Mouse (Mus musculus): Measurements from ENCODE around the gene Olfr385.
"Not testable (repeated sequence)": the region's sequence is repeated elsewhere in the genome, so short reads cannot be mapped to it uniquely, and the experiment has no call there.

Gene Olfr385

DNA sequence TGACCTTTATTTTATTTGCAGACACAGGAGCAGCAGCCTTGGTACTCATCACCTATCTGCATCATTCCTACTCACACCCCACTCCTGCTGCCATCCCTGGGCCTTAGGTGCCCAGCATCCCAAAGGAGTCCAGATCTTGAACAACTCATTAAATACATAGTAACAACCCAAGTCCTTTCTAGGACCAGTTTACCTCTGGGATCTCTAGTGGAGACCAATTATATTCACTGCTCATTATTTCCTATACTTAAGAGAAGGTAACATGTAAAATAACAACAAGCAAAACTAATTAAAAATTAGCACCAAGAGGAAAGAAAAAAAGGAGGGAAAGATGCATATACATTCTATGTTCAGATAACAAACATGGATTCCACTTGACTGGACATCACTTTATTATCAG lies at the start of gene Olfr385:
Gene Olfr385, minus strand, starts transcription at position 101 of the 400 bp plus-strand sequence.
- DNase-seq (ENCODE audit: low spot score) = no peak

DNA sequence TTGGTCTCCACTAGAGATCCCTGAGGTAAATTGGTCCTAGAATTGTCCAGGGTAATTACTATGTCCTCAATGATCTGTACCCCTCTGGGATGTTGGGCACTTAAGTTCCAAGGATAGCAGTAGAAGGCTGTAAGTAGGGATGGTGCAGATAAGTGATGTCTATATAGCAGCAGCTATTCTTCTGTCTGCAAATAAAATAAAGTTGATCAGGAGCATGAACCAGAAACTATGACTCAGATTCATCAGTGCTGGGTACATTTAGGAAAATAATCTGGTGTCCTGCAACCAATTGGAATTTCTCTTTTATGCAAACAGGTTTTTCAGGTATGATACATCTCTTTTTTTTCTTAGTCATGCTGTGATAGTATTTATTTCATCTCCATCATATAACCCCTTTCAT lies 5.5 kb upstream of the Olfr385 start, which contains the start of gene Olfr384:
Gene Olfr384, plus strand, starts transcription at position 301 of the 400 bp plus-strand sequence.
- DNase-seq (ENCODE audit: low spot score) = no peak

DNA sequence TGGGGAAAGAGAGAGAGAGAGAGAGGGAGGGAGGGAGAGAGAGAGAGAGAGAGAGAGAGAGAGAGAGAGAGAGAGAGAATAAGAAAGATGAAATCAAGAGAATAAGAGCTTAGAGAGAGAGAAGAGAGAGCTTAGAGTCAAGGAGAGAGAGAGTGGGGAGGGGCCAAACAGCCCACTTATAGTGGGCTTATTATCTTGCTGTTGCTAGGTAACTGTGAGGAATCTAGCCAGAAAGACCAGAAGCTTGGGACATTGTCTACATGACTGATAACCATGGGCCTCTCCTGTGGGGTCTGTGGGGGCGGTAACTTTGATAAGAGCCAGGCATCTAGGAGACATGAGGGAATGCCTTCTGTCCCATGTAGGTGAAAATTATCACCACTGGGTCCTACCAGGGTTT lies 9.6 kb downstream of the Olfr385 start:
- DNase-seq (ENCODE audit: low spot score) = not testable (repeated sequence)

DNA sequence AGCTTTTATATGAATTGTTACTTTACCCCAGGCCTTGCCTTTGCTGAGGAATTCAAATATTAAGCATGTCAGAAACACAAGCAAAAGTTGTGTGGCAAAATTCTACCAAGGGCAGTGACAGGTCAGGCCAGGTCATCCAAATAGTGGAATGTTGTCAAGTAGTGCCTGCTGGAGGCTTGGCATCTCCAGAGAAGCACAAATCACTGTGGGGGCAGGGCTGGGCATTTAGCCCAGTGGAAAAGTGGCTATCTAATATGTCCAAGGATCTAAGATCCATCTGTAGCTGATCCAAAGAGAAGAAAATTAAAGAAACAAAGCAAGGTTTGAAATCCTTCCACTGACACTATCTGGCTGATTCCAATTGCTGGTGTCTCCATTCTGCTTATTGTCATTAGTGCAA lies 12.9 kb downstream of the Olfr385 start:
- DNase-seq (ENCODE audit: low spot score) = no peak

Measured in testis, postnatal 14 days (tissue).